Mouse (Mus musculus) cerebellum, adult 9-10 months (tissue): ENCODE measurements around the gene Macrod1.

Source experiments
- DNase-seq: peaks from one replicate; pipeline ENCODE4 v3.0.0; 2022

Macrod1 gene

GRCm38 (mm10) chr19:7172051-7172866 is 115.6 kb downstream of the Macrod1 start:
- no peak for DNase-seq

- DNase-seq = no peak
These were observed 119.6 kb downstream of the Macrod1 start for GRCm38 (mm10) chr19:7176041-7176696.

GRCm38 (mm10) chr19:7177804-7178511 is 121.3 kb downstream of the Macrod1 start:
- no peak for DNase-seq

- peak; percentile 78 for DNase-seq
These were observed 122.3 kb downstream of the Macrod1 start for GRCm38 (mm10) chr19:7178841-7179452.

- no peak for DNase-seq
These were observed 124.3 kb downstream of the Macrod1 start for GRCm38 (mm10) chr19:7180756-7181405.

GRCm38 (mm10) chr19:7181496-7181895 is 124.9 kb downstream of the Macrod1 start:
- no peak for DNase-seq

- DNase-seq = peak; percentile 79
These were observed 125.8 kb downstream of the Macrod1 start for GRCm38 (mm10) chr19:7182273-7182949.

GRCm38 (mm10) chr19:7183419-7183818 is 126.8 kb downstream of the Macrod1 start:
- DNase-seq = no peak

GRCm38 (mm10) chr19:7185059-7185458 is 128.4 kb downstream of the Macrod1 start:
- DNase-seq = no peak

- DNase-seq = no peak
These were observed 129.2 kb downstream of the Macrod1 start for GRCm38 (mm10) chr19:7185715-7186291.

GRCm38 (mm10) chr19:7187157-7187556 is 130.5 kb downstream of the Macrod1 start:
- no peak for DNase-seq

- DNase-seq = no peak
These were observed 132.4 kb downstream of the Macrod1 start for GRCm38 (mm10) chr19:7189026-7189425.

- DNase-seq = no peak
These were observed 134.4 kb downstream of the Macrod1 start for GRCm38 (mm10) chr19:7190986-7191385.

GRCm38 (mm10) chr19:7191639-7192038 is 135.0 kb downstream of the Macrod1 start:
- DNase-seq = no peak

- DNase-seq = no peak
These were observed 136.0 kb downstream of the Macrod1 start for GRCm38 (mm10) chr19:7192561-7192967.

GRCm38 (mm10) chr19:7195900-7196728 is 139.5 kb downstream of the Macrod1 start:
- DNase-seq = peak; percentile 71

- no peak for DNase-seq
These were observed 140.2 kb downstream of the Macrod1 start for GRCm38 (mm10) chr19:7196741-7197270.

- DNase-seq = no peak
These were observed 140.8 kb downstream of the Macrod1 start for GRCm38 (mm10) chr19:7197445-7197844.

GRCm38 (mm10) chr19:7199089-7199488 is 142.5 kb downstream of the Macrod1 start:
- no peak for DNase-seq

GRCm38 (mm10) chr19:7200427-7200826 is 143.8 kb downstream of the Macrod1 start:
- DNase-seq = no peak
